In the genomic region with DNA sequence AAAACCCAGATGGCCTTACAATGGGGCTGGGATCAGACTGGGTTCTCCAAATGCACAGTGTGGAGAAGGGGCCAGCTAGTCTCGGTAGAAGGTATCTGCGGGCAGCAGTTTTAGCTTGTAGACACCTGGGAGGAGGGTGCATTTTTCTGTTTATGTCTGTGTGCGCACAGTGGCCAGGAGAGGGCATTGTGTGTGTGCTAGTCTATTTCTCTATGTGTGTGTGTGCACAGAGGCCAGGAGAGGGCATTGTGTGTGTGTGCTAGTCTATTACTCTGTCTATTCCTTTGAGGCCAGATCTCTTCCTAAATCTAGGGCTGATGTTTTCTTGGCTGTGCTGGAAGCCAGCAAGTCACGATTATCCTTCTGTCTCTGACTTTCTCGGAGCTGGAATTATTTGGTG, we compare ENCODE assay signal across 25 mouse cellular contexts. TPM values are rescaled to one million over a fixed set of nuclear protein-coding genes. Genes with fewer than 3 reads are reported as not detected.
DNase-seq lines count a peak whose midpoint lies in the region; ATAC-seq and TF ChIP-seq lines count a peak whose summit lies in the region.
"Had no signal": no experiment of that assay in that cellular context is flagged by ENCODE, and none has a peak within 500 bp of the region (broad histone marks: within the 10 kb centered on the region; RNA-seq: fewer than 3 reads in every experiment).

No protein-coding gene starts in this region.

- WGBS in kidney, adult 2 months: 69% methylated on average over 5 of the region's 5 CpGs
- 73% methylated on average over 5 of the region's 5 CpGs for WGBS in lung, postnatal 0 days
- 71% methylated on average over 5 of the region's 5 CpGs for WGBS in stomach, postnatal 0 days

- H3K27ac ChIP-seq in kidney, adult 2 months (ENCODE audit: insufficient read depth, low read depth, low read length): no peak overlapping the region
- H3K27ac ChIP-seq in lung, postnatal 0 days (ENCODE audit: low read length): no peak overlapping the region
- no peak overlapping the region for H3K27ac ChIP-seq in stomach, postnatal 0 days (replicated peaks)
- H3K27ac ChIP-seq: heart, adult 2 months; heart, embryonic 15.5 days; hindbrain, embryonic 12.5 days; limb, embryonic 15.5 days; midbrain, embryonic 15.5 days; neural tube, embryonic 15.5 days; stomach, embryonic 15.5 days had no signal

- ATAC-seq in lung, postnatal 0 days: no peak
- no peak for ATAC-seq in stomach, postnatal 0 days (ENCODE audit: low FRiP score, low TSS enrichment)
- ATAC-seq: midbrain, embryonic 15.5 days had no signal

- no peak for TF ChIP-seq EP300 in lung, postnatal 0 days (IDR thresholded peaks at IDR 0.05)
- TF ChIP-seq EP300 in stomach, postnatal 0 days (optimal IDR thresholded peaks at IDR 0.05): no peak

- H3K9ac ChIP-seq in lung, postnatal 0 days (replicated peaks; ENCODE audit: low read depth): no peak overlapping the region
- H3K9ac ChIP-seq in stomach, postnatal 0 days (ENCODE audit: low read length): no peak overlapping the region
- H3K9ac ChIP-seq: heart, embryonic 15.5 days; hindbrain, embryonic 12.5 days; limb, embryonic 15.5 days; midbrain, embryonic 15.5 days; neural tube, embryonic 15.5 days; stomach, embryonic 15.5 days had no signal

- no peak overlapping the region for H3K4me2 ChIP-seq in lung, postnatal 0 days (replicated peaks; ENCODE audit: low read depth, low read length)
- H3K4me2 ChIP-seq in stomach, postnatal 0 days (replicated peaks; ENCODE audit: low read depth): no peak overlapping the region
- H3K4me2 ChIP-seq: heart, embryonic 15.5 days; hindbrain, embryonic 12.5 days; limb, embryonic 15.5 days; midbrain, embryonic 15.5 days; neural tube, embryonic 15.5 days; stomach, embryonic 15.5 days had no signal

- H3K27me3 ChIP-seq in kidney, adult 2 months (replicated peaks; ENCODE audit: control insufficient read depth, insufficient read depth, low read length): no peaks in the 10 kb centered on the region
- no peaks in the 10 kb centered on the region for H3K27me3 ChIP-seq in lung, postnatal 0 days (replicated peaks; ENCODE audit: insufficient read depth, low read length)
- no peaks in the 10 kb centered on the region for H3K27me3 ChIP-seq in stomach, postnatal 0 days (ENCODE audit: control insufficient read depth, insufficient read depth, low read length)
- H3K27me3 ChIP-seq: heart, embryonic 15.5 days; hindbrain, embryonic 12.5 days; midbrain, embryonic 15.5 days; neural tube, embryonic 15.5 days; stomach, embryonic 15.5 days had no signal

- H3K36me3 ChIP-seq in kidney, adult 2 months (ENCODE audit: control insufficient read depth, insufficient read depth, low read length): no peaks in the 10 kb centered on the region
- H3K36me3 ChIP-seq in lung, postnatal 0 days (ENCODE audit: insufficient read depth, low read length): no peaks in the 10 kb centered on the region
- no peaks in the 10 kb centered on the region for H3K36me3 ChIP-seq in stomach, postnatal 0 days (ENCODE audit: control insufficient read depth, insufficient read depth, low read length)
- H3K36me3 ChIP-seq: heart, embryonic 15.5 days; hindbrain, embryonic 12.5 days; limb, embryonic 15.5 days; midbrain, embryonic 15.5 days; neural tube, embryonic 15.5 days; stomach, embryonic 15.5 days had no signal

- no peak for DNase-seq in kidney, adult 2 months
- DNase-seq in kidney, adult 11 months: no peak
- DNase-seq in lung, postnatal 0 days (ENCODE audit: low spot score): no peak
- DNase-seq in lung, postnatal 10 days: no peak
- peak; percentile 31 for DNase-seq in R1 (ENCODE audit: low read depth, low spot score)
- no peak for DNase-seq in stomach, postnatal 0 days (ENCODE audit: low spot score)
- DNase-seq in spleen, adult 12 weeks (ENCODE audit: low spot score): no peak
- DNase-seq in gastrocnemius, adult 18-20 months (ENCODE audit: low spot score): no peak
- DNase-seq: cerebellum, adult 2 months; gastrocnemius, postnatal 10 days; heart, adult 2 months; lung, postnatal 14 days; right cerebral cortex, postnatal 14 days; thymus, adult 2 months had no signal

- H3K4me1 ChIP-seq in kidney, adult 2 months (ENCODE audit: control insufficient read depth, insufficient read depth, low read length): no peaks in the 10 kb centered on the region
- H3K4me1 ChIP-seq in lung, postnatal 0 days (ENCODE audit: insufficient read depth, low read depth, low read length): no peaks in the 10 kb centered on the region
- H3K4me1 ChIP-seq in stomach, postnatal 0 days (replicated peaks; ENCODE audit: control insufficient read depth, insufficient read depth): no peaks in the 10 kb centered on the region
- H3K4me1 ChIP-seq: heart, embryonic 15.5 days; hindbrain, embryonic 12.5 days; limb, embryonic 15.5 days; midbrain, embryonic 15.5 days; neural tube, embryonic 15.5 days; stomach, embryonic 15.5 days had no signal

- no peaks in the 10 kb centered on the region for H3K9me3 ChIP-seq in lung, postnatal 0 days (ENCODE audit: low read length)
- H3K9me3 ChIP-seq in stomach, postnatal 0 days (ENCODE audit: control insufficient read depth, low read length): no peaks in the 10 kb centered on the region
- H3K9me3 ChIP-seq: heart, embryonic 15.5 days; hindbrain, embryonic 12.5 days; limb, embryonic 15.5 days; midbrain, embryonic 15.5 days; neural tube, embryonic 15.5 days; stomach, embryonic 15.5 days had no signal

- TF ChIP-seq CTCF in kidney, adult 2 months (conservative IDR thresholded peaks at IDR 0.05; ENCODE audit: insufficient read depth, insufficient read length, low read depth, low read length): peak; percentile 36
- peak; percentile 21; the same call in 1 of the 2 replicates for TF ChIP-seq CTCF in lung, postnatal 0 days (IDR thresholded peaks at IDR 0.05)
- TF ChIP-seq CTCF in stomach, postnatal 0 days (IDR thresholded peaks at IDR 0.05; ENCODE audit: low read depth): peak; percentile 46

- H3K4me3 ChIP-seq in kidney, adult 2 months (ENCODE audit: insufficient read depth, low read depth, low read length): no peak overlapping the region
- no peak overlapping the region for H3K4me3 ChIP-seq in lung, postnatal 0 days (ENCODE audit: low read depth, low read length)
- no peak overlapping the region for H3K4me3 ChIP-seq in stomach, postnatal 0 days (ENCODE audit: low read depth, low read length)
- H3K4me3 ChIP-seq: heart, adult 2 months; heart, embryonic 15.5 days; hindbrain, embryonic 12.5 days; limb, embryonic 15.5 days; megakaryocyte, embryonic 14.5 days; midbrain, embryonic 15.5 days; neural tube, embryonic 15.5 days; stomach, embryonic 15.5 days had no signal

- no peak for TF ChIP-seq POLR2A in kidney, adult 2 months (IDR thresholded peaks at IDR 0.05; ENCODE audit: low read depth, low read length)

RNA-seq across cellular contexts. Expression of a gene that starts 58.8 kb away (rescaled TPM):
- 9.9 and 10.5 TPM in 2 replicates for polyA plus RNA-seq in kidney, adult 2 months (2012; rRNA removed)
- polyA plus RNA-seq in lung, postnatal 0 days (2015; fragmentation: Nextera tagmentation; extraction: Ambion mirVana): 1.5 and 1.8 TPM in 2 replicates
- polyA plus RNA-seq in stomach, postnatal 0 days (2015; fragmentation: Nextera tagmentation; extraction: Ambion mirVana): 9.7 and 10.8 TPM in 2 replicates
- 10 to 100 TPM in 1 of 2 experiments, 1 to 10 TPM in 1; 5.4 to 13.3 TPM for total RNA-seq in gastrocnemius, adult 18-20 months (2021)
- total RNA-seq: layer of hippocampus, adult 18-20 months; left cerebral cortex, adult 18-20 months; left cerebral cortex, postnatal 36 days; MEL had no signal
